Mouse (Mus musculus) heart, embryonic 16.5 days (tissue): ENCODE results near the gene Tut1. TPM values are rescaled to one million over a fixed set of nuclear protein-coding genes. Genes with fewer than 3 reads are reported as not detected.

Experiments
- ATAC-seq: fragments of 200-750 bp; cut with Nextera tagmentation; replicated peaks from 2 replicates; pipeline ENCODE4 v1.8.0; 2017; ENCODE audit warnings: moderate number of reproducible peaks; ENCODE audit not compliant: insufficient read depth, low FRiP score; ENCODE audit errors: extremely low read depth
- H3K27ac ChIP-seq: fragments of 300-500 bp; sonication (generic); 2 replicates; pipeline ENCODE4 v1.5.1; 2014; ENCODE audit warnings: mild to moderate bottlenecking, low read length, control low read depth, moderate library complexity
- H3K27me3 ChIP-seq: fragments of 300-500 bp; sonication (generic); 2 replicates; pipeline ENCODE4 v1.6.1; 2014; ENCODE audit warnings: low read length, mixed read lengths; ENCODE audit not compliant: control insufficient read depth, insufficient read depth
- H3K36me3 ChIP-seq: fragments of 300-500 bp; sonication (generic); 2 replicates; pipeline ENCODE4 v1.6.1; 2014; ENCODE audit not compliant: control insufficient read depth, insufficient read depth
- H3K4me1 ChIP-seq: fragments of 300-500 bp; sonication (generic); 2 replicates; pipeline ENCODE4 v1.6.1; 2014; ENCODE audit warnings: low read length, mixed read lengths; ENCODE audit not compliant: control insufficient read depth, insufficient read depth
- H3K4me2 ChIP-seq: fragments of 300-500 bp; sonication (generic); 2 replicates; pipeline ENCODE4 v1.6.1; 2014; ENCODE audit warnings: low read depth, mild to moderate bottlenecking, control low read depth, low read length
- H3K4me3 ChIP-seq: fragments of 300-500 bp; sonication (generic); 2 replicates; pipeline ENCODE4 v1.5.1; 2014; ENCODE audit warnings: mild to moderate bottlenecking, control low read depth, low read length
- H3K9ac ChIP-seq: fragments of 300-500 bp; sonication (generic); 2 replicates; pipeline ENCODE4 v1.6.1; 2014; ENCODE audit warnings: low read length, control low read depth
- H3K9me3 ChIP-seq: fragments of 300-500 bp; sonication (generic); replicated peaks from 2 replicates; pipeline ENCODE4 v1.6.1; 2016; ENCODE audit warnings: low read length; ENCODE audit not compliant: control insufficient read depth
- WGBS: fragments of 180-500 bp; shearing (Covaris S2); extraction: QIAGEN DNeasy Blood & Tissue Kit; methylation state at CpG from one replicate; pipeline ENCODE4 v1.1.7; 2014; 5-methylcytosine and 5-hydroxymethylcytosine counted together
- polyA plus RNA-seq: library from polyadenylated mRNA; unstranded; fragments of >200 nt; fragmentation: Nextera tagmentation; extraction: Ambion mirVana; gene quantifications from 2 replicates; pipeline ENCODE4 v1.2.1, GENCODE M21; 2015

The Tut1 gene
- 17.5 and 18.4 TPM in 2 replicates for polyA plus RNA-seq

DNA sequence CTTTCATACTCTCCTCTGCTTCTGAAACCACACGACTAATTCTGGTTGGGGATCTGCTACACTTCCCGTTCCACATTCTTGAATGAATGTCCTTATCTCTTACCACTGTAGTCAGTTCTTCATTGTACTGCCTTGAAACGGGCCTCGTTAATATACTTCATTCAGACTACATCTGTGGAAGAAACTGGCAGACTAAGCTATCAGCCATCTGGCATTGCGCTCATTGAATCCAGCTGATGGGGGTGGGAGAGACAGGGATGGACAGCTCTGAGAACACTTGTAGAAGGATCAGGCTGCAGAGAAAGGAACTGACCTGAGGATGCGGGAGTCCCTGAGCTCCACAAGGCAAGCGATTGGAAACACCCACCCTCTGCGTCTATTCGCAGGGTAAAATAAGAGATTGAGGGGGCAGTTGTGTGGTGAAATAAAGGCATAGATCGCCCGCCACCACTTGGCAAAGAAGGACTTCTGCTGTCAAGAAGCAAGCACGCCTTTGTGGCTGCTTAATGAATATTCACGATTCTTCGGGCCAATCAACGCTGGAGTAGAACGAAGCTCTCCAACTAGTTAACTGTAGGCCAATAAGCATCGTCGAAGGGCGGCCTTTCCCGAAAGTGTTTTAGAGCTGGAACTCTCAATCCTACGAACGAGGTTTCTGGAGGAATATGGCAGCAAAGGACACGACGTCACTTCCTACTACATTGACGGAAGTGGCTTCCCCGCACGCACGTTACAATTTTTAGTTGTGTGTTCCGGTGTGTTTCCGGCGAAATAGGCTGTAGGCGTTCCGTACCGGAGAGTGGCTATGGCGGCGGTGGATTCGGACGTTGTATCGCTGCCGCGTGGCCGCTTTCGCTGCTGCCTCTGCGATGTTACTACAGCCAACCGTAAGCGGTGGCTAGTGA, at the start of gene Tut1:
TSS of gene Tut1 (plus strand) at position 713 of the 905 bp plus-strand sequence.
- H3K9me3 ChIP-seq, result no peaks in the 10 kb centered on the region
- peak; percentile 93 for ATAC-seq
- H3K27me3 ChIP-seq, result no peaks in the 10 kb centered on the region
- peak within 1 kb of the TSS; percentile 98 for H3K4me3 ChIP-seq
- peak within 1 kb of the TSS; percentile 91 for H3K9ac ChIP-seq
- 1% methylated on average over 46 of the region's 46 CpGs for WGBS
- H3K4me1 ChIP-seq, result peaks cover 16% of the 10 kb centered on the region
- peak within 1 kb of the TSS; percentile 99 for H3K4me2 ChIP-seq
- H3K36me3 ChIP-seq, result peaks cover 43% of the 10 kb centered on the region
- H3K27ac ChIP-seq, result peak within 1 kb of the TSS; percentile 85

DNA sequence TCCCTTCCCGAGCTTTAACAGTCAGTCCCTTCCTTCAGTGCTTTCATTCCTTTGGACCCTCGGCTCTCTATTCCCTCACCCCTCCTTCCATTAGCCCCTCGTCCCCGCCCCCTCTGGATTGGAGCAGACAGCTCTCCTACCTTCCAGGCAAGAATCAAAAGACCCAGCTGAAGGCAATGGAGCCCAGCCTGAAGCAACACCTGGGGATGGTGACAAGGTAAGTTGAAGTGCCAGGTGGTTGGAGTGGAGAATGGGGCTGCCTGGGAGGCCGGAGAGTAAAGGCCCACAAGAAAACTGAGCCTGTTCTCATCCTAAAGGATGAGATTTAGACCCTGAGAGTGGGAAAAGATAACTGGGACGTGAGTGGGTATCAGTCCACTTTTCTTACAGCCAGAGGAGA, 45.1 kb upstream of the Tut1 start:
- Histone ChIP-seq H3K27ac (no peak overlapping the region), H3K9me3 (no peaks in the 10 kb centered on the region), H3K27me3 (no peaks in the 10 kb centered on the region), H3K4me3 (no peak overlapping the region), H3K4me2 (no peak overlapping the region), H3K36me3 (peaks cover 89% of the 10 kb centered on the region), H3K9ac (no peak overlapping the region), H3K4me1 (no peaks in the 10 kb centered on the region)
- WGBS, result 88% methylated on average over 6 of the region's 6 CpGs
- ATAC-seq, result no peak

DNA sequence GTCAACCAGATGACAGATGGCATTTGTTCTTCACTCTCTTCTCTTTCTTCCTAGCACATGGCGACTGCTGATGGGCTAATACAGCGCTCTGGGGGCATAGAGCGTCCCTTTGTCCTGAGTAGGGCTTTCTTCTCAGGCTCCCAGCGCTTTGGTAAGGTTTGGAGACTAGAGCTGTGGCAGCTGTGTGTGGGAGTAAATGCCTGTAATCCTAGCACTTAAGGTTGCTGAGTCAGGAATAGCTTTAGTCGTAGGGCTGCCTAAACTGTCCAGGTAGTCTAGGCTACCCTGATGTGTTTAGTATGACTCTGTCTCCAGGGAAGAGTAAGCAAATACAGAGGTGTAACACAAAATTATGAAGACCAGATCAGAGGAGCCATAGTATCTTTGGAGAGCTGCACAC, 41.8 kb upstream of the Tut1 start:
- H3K27ac ChIP-seq, result no peak overlapping the region
- peaks cover 93% of the 10 kb centered on the region for H3K36me3 ChIP-seq
- H3K4me3 ChIP-seq, result no peak overlapping the region
- no peak overlapping the region for H3K9ac ChIP-seq
- no peaks in the 10 kb centered on the region for H3K27me3 ChIP-seq
- no peaks in the 10 kb centered on the region for H3K9me3 ChIP-seq
- no peak for ATAC-seq
- no peaks in the 10 kb centered on the region for H3K4me1 ChIP-seq
- WGBS, result 86% methylated on average over 5 of the region's 5 CpGs
- H3K4me2 ChIP-seq, result no peak overlapping the region

GRCm38 (mm10) chr19:8914212-8914611, 39.4 kb upstream of the Tut1 start:
- Histone ChIP-seq H3K9me3 (no peaks in the 10 kb centered on the region), H3K4me2 (no peak overlapping the region), H3K9ac (no peak overlapping the region), H3K36me3 (peaks cover 73% of the 10 kb centered on the region), H3K27ac (no peak overlapping the region), H3K4me3 (no peak overlapping the region), H3K27me3 (no peaks in the 10 kb centered on the region), H3K4me1 (no peaks in the 10 kb centered on the region)
- WGBS, result 92% methylated on average over 3 of the region's 3 CpGs
- ATAC-seq, result no peak

GRCm38 (mm10) chr19:8919000-8919399, 34.6 kb upstream of the Tut1 start:
- peaks cover 12% of the 10 kb centered on the region for H3K4me1 ChIP-seq
- peaks cover 27% of the 10 kb centered on the region for H3K36me3 ChIP-seq
- no peak overlapping the region for H3K4me3 ChIP-seq
- ATAC-seq, result no peak
- no peak overlapping the region for H3K27ac ChIP-seq
- no peaks in the 10 kb centered on the region for H3K27me3 ChIP-seq
- no peaks in the 10 kb centered on the region for H3K9me3 ChIP-seq
- 92% methylated on average over 3 of the region's 3 CpGs for WGBS
- no peak overlapping the region for H3K9ac ChIP-seq
- no peak overlapping the region for H3K4me2 ChIP-seq

DNA sequence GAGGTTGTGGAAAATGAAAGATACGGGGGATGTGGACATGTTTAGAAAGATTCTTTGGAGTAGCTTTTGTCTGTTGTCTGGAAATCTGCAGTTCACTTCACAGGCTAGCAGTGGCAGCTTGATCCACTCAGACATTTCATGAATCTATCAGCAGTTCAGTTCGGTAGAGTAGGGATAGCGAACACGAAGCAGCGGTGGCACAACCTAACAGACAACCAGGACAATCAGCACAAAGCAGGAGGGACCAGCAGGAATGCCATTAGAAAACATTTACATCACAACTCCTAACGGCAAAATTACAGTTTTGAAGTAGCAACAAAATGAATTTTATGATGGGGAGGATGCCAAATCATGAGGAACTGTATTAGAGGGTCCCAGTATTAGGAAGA, 34.0 kb upstream of the Tut1 start:
- peak overlapping the region; percentile 87 for H3K9ac ChIP-seq

DNA sequence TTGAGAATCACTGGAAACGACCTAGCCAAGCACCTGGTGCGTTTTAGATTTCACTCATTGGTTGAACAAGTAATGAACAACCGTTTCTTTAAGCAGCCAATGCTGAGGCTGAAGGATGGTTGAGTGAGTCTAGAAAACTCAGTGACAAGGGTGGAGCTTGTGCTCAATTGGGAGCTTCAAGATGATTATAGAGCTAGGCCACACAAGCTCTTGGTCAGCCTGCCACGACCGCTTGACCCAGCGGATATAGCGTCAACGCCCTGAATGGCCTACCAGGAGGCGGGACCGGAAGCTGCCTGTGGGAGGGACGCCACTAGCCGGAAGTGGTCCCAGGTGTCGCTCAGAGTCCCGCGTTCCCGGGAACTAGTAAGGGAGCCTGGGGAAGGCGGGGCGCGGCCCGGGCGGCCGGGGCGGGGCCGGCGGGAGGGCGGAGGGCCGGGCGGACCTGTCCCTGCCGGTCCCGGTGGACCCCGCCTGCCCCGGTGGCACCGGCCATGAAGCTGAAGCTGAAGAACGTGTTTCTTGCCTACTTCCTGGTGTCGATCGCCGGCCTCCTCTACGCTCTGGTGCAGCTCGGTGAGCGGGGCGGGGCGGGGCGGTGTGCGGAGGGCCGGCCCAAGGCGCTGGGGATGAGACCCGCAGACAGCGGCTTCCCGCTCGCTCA, 33.4 kb upstream of the Tut1 start, which contains the start of gene B3gat3:
TSS of gene B3gat3 (plus strand) at position 302 of the 664 bp plus-strand sequence.
- peaks cover 15% of the 10 kb centered on the region for H3K36me3 ChIP-seq
- H3K9ac ChIP-seq, result peak within 1 kb of the TSS; percentile 87
- H3K27ac ChIP-seq, result peak within 1 kb of the TSS; percentile 89
- 2% methylated on average over 37 of the region's 50 CpGs for WGBS
- H3K27me3 ChIP-seq, result no peaks in the 10 kb centered on the region
- peak within 1 kb of the TSS; percentile 83 for H3K4me3 ChIP-seq
- ATAC-seq, result peak; percentile 97
- H3K4me2 ChIP-seq, result peak within 1 kb of the TSS; percentile 72
- peaks cover 12% of the 10 kb centered on the region for H3K4me1 ChIP-seq
- no peaks in the 10 kb centered on the region for H3K9me3 ChIP-seq

More for the DNA sequence above, 34.0 kb upstream of the Tut1 start:
- Histone ChIP-seq H3K27ac (peak overlapping the region; percentile 89), H3K9me3 (no peaks in the 10 kb centered on the region), H3K27me3 (no peaks in the 10 kb centered on the region), H3K4me1 (peaks cover 12% of the 10 kb centered on the region), H3K4me2 (peak overlapping the region; percentile 72), H3K36me3 (peaks cover 21% of the 10 kb centered on the region), H3K4me3 (peak overlapping the region; percentile 83)
- no peak for ATAC-seq
- WGBS, result 55% methylated on average over 6 of the region's 6 CpGs

DNA sequence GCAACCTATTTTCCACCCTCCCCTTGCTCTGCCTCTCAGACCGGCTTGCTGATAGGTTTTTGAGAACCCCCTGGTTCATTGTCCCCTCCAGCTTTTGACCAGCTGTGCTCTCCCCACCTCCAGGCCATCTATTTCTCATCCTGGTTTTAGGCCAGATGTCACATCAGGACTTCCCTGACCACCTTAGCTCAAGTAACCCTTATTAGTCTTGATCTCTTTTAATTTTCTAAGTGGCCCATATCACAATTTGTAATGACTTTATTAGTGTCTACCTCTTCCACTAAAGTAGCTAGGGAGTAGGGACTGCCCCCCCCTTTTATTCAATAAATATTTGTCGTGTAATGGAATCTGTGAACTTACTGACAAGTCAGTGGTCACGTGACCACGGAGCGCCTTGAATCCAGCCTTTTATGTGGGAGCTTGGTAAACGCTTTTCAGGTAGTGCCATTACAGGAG, 32.8 kb upstream of the Tut1 start:
- Histone ChIP-seq H3K9ac (peak overlapping the region; percentile 87), H3K27me3 (no peaks in the 10 kb centered on the region), H3K36me3 (peaks cover 12% of the 10 kb centered on the region), H3K27ac (peak overlapping the region; percentile 89), H3K4me2 (peak overlapping the region; percentile 72), H3K9me3 (no peaks in the 10 kb centered on the region), H3K4me3 (peak overlapping the region; percentile 83), H3K4me1 (peaks cover 12% of the 10 kb centered on the region)
- 1% methylated on average over 6 of the region's 6 CpGs for WGBS
- ATAC-seq, result no peak

DNA sequence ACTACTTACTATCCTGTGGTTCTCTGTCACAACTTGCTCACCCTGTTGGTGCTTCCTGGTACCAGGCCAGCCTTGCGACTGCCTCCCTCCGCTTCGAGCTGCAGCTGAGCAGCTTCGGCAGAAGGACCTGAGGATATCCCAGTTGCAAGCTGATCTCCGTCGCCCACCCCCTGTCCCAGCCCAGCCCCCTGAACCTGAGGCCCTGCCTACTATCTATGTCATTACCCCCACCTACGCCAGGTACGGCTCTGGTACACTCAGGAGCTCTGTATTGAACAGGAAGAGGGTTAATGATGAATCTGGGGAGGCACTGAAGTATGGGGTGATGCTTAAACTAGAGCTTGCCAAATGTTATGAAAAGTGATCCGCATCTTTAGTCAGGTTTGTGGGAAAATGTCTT, 31.9 kb upstream of the Tut1 start:
- Histone ChIP-seq H3K9me3 (no peaks in the 10 kb centered on the region), H3K36me3 (peaks cover 9% of the 10 kb centered on the region; the same call in 1 of the 2 replicates), H3K27me3 (no peaks in the 10 kb centered on the region), H3K4me2 (no peak overlapping the region), H3K4me3 (no peak overlapping the region), H3K4me1 (peaks cover 12% of the 10 kb centered on the region), H3K27ac (no peak overlapping the region), H3K9ac (no peak overlapping the region)
- WGBS, result 65% methylated on average over 9 of the region's 9 CpGs
- no peak for ATAC-seq
